Mouse (Mus musculus) liver, adult 2 months (tissue): ENCODE results near the gene Inka2. TPM values are rescaled to one million over a fixed set of nuclear protein-coding genes. Genes with fewer than 3 reads are reported as not detected.

Experiments used
- DNase-seq: peaks from one replicate; pipeline ENCODE4 v3.0.0-alpha.2; 2011; ENCODE audit warnings: low read depth, low spot score; ENCODE audit errors: extremely low read depth
- H3K27ac ChIP-seq: fragments of 200-500 bp; replicated peaks from 2 replicates; pipeline ENCODE4 v1.5.1; 2012; ENCODE audit warnings: low read depth, mild to moderate bottlenecking, control low read depth, inconsistent platforms, low read length; ENCODE audit not compliant: insufficient read depth
- H3K27me3 ChIP-seq: fragments of 200-500 bp; 2 replicates; pipeline ENCODE4 v1.6.1; 2012; ENCODE audit warnings: mild to moderate bottlenecking, moderate library complexity, low read length, inconsistent platforms; ENCODE audit not compliant: control insufficient read depth, insufficient read depth
- H3K36me3 ChIP-seq: fragments of 200-500 bp; 2 replicates; pipeline ENCODE4 v1.6.1; 2012; ENCODE audit warnings: low read length, inconsistent platforms; ENCODE audit not compliant: control insufficient read depth, insufficient read depth
- H3K4me1 ChIP-seq: fragments of 200-500 bp; 2 replicates; pipeline ENCODE4 v1.6.1; 2011; ENCODE audit warnings: low read length; ENCODE audit not compliant: control insufficient read depth, insufficient read depth
- H3K4me3 ChIP-seq: fragments of 200-500 bp; 2 replicates; pipeline ENCODE4 v1.5.1; 2011; ENCODE audit warnings: low read depth, mild to moderate bottlenecking, control low read depth, low read length, moderate library complexity; ENCODE audit not compliant: insufficient read depth
- H3K79me2 ChIP-seq: fragments of 200-500 bp; 2 replicates; pipeline ENCODE4 v1.6.1; 2012; ENCODE audit warnings: inconsistent platforms, mild to moderate bottlenecking, low read length, moderate library complexity; ENCODE audit not compliant: control insufficient read depth, insufficient read depth
- H3K9ac ChIP-seq: fragments of 200-500 bp; 2 replicates; pipeline ENCODE4 v1.6.1; 2012; ENCODE audit warnings: low read depth, mild to moderate bottlenecking, control low read depth, inconsistent platforms, low read length
- CTCF ChIP-seq: fragments of 200-500 bp; IDR thresholded peaks from 2 replicates; pipeline ENCODE4 v1.5.1; 2011; ENCODE audit warnings: low read depth, low read length, control low read depth
- POLR2A ChIP-seq: fragments of 200-500 bp; IDR thresholded peaks from 2 replicates; pipeline ENCODE4 v1.6.1; 2011; ENCODE audit warnings: low read length, control low read depth; ENCODE audit not compliant: insufficient read depth; ENCODE audit errors: extremely low read depth
- WGBS: fragments of 180-500 bp; shearing (Covaris S2); methylation state at CpG from one replicate; pipeline ENCODE4 v1.1.7; 2018; 5-methylcytosine and 5-hydroxymethylcytosine counted together
- polyA plus RNA-seq: library from polyadenylated mRNA; depleted of rRNA; stranded (reverse); fragments of >200 nt; gene quantifications from 2 replicates; pipeline ENCODE4 v1.2.3, GENCODE M21; 2012
- total RNA-seq: library from RNA; depleted of rRNA; stranded (reverse); fragments of >200 nt; gene quantifications from 2 replicates; pipeline ENCODE4 v1.2.3, GENCODE M21; 2014

Gene Inka2
- total and polyA plus RNA-seq, 2 experiments, result 0.07 to 0.09 TPM

GRCm38 (mm10) chr3:105717856-105718555 is 13.6 kb downstream of the Inka2 start:
- Histone ChIP-seq H3K36me3 (no peaks in the 10 kb centered on the region), H3K79me2 (no peaks in the 10 kb centered on the region), H3K4me3 (no peak overlapping the region), H3K27me3 (no peaks in the 10 kb centered on the region), H3K27ac (no peak overlapping the region), H3K4me1 (no peaks in the 10 kb centered on the region), H3K9ac (no peak overlapping the region)
- no peak for TF ChIP-seq CTCF
- no peak for TF ChIP-seq POLR2A
- no peak for DNase-seq
- 89% methylated on average over 11 of the region's 11 CpGs for WGBS

DNA sequence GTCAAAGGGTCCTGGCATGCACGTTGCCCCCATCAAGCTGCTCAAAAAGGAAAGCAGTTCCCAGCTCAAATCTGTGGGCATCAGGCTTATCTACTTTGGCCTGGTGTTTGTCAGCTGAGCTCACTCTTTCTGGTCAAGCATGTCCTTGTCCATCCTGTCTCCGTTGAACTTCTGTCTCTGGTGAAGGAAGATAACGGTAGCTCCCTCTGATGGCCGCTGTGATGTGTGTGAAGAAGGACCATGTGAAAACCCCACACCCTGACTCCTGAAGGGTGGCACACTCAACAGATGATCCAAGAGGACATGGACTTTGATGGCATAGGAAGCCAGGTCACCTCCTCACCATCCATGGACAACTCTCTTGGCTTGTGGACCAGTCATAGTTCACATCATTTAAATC is 14.3 kb downstream of the Inka2 start:
- 30% methylated on average over 4 of the region's 4 CpGs for WGBS
- Histone ChIP-seq H3K4me1 (no peaks in the 10 kb centered on the region), H3K4me3 (no peak overlapping the region)

GRCm38 (mm10) chr3:105719979-105720378 is 15.6 kb downstream of the Inka2 start:
- TF ChIP-seq CTCF, result no peak
- TF ChIP-seq POLR2A, result no peak
- Histone ChIP-seq H3K4me1 (no peaks in the 10 kb centered on the region), H3K36me3 (0 out of 2 replicates have a peak, but pooled peaks cover under 1% of the 10 kb centered on the region), H3K9ac (no peak overlapping the region), H3K27ac (no peak overlapping the region), H3K4me3 (no peak overlapping the region), H3K79me2 (no peaks in the 10 kb centered on the region), H3K27me3 (no peaks in the 10 kb centered on the region)
- DNase-seq, result no peak
- WGBS, result 79% methylated on average over 4 of the region's 4 CpGs

More for the DNA sequence above, 14.3 kb downstream of the Inka2 start:
- TF ChIP-seq POLR2A (no peak), CTCF (no peak)
- Histone ChIP-seq H3K9ac (no peak overlapping the region), H3K27me3 (no peaks in the 10 kb centered on the region), H3K79me2 (no peaks in the 10 kb centered on the region), H3K36me3 (no peaks in the 10 kb centered on the region), H3K27ac (no peak overlapping the region)
- DNase-seq, result peak; percentile 30

DNA sequence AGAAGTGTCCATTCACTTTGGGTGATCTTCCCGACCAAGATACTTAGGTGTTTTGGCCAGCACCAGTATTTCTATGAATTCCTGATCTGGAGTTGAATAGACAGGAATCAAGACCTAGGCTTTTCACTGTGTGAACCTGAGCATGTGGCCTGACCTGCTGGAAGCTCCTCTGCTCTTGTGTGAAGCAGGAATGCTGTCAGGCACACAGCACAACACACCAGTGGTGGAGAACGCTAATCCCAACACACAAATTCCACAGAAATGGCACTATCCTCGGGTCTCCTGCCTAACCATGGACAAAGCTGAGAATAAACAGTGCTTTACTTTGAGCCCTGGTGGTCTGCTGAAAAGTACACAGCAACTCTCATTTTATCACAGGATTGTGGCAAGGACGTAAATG is 16.1 kb downstream of the Inka2 start:
- TF ChIP-seq CTCF, result no peak
- no peak for TF ChIP-seq POLR2A
- H3K36me3 ChIP-seq, result 0 out of 2 replicates have a peak, but pooled peaks cover 2% of the 10 kb centered on the region
- no peak overlapping the region for H3K4me3 ChIP-seq
- no peaks in the 10 kb centered on the region for H3K27me3 ChIP-seq
- no peak overlapping the region for H3K9ac ChIP-seq
- no peaks in the 10 kb centered on the region for H3K79me2 ChIP-seq
- no peak for DNase-seq
- 83% methylated on average over 4 of the region's 4 CpGs for WGBS
- H3K27ac ChIP-seq, result no peak overlapping the region
- no peaks in the 10 kb centered on the region for H3K4me1 ChIP-seq

DNA sequence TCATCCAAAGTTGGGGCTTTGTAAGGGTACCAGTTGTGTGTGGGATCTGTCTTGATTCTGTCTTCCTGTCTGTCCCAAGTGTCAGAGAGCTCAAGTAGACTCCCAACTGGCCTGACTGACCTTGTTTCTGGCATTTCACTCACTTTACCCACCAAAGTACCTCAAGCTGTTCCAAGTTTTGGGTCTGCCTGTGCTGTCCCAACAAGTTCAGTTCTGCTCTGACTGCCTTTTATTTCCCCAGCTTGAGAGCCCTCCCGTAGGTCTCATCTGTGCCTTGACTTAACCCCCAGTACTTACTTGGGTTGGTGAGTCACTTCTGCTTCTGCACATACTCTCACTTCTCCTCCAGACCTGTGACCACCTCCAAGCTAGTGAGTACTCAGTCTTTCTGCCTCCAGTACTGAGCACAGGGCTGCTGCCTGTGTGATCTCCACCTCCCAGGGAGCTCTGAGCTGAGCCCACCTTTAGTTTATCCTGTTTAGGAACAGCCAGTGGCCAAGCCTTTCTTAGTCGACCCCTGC is 17.3 kb downstream of the Inka2 start:
- no peak overlapping the region for H3K4me3 ChIP-seq
- no peaks in the 10 kb centered on the region for H3K4me1 ChIP-seq
- H3K79me2 ChIP-seq, result no peaks in the 10 kb centered on the region
- no peak overlapping the region for H3K9ac ChIP-seq
- 53% methylated on average over 2 of the region's 2 CpGs for WGBS
- H3K27me3 ChIP-seq, result no peaks in the 10 kb centered on the region
- H3K27ac ChIP-seq, result no peak overlapping the region
- DNase-seq, result no peak
- TF ChIP-seq POLR2A, result no peak
- 0 out of 2 replicates have a peak, but pooled peaks cover 2% of the 10 kb centered on the region for H3K36me3 ChIP-seq

- H3K79me2 ChIP-seq, result no peaks in the 10 kb centered on the region
- H3K27ac ChIP-seq, result no peak overlapping the region
- no peak overlapping the region for H3K4me3 ChIP-seq
- peaks cover 2% of the 10 kb centered on the region; the same call in 1 of the 2 replicates for H3K36me3 ChIP-seq
- no peak for DNase-seq
- no peaks in the 10 kb centered on the region for H3K4me1 ChIP-seq
- no peaks in the 10 kb centered on the region for H3K27me3 ChIP-seq
- WGBS, result 90% methylated on average over 3 of the region's 3 CpGs
- TF ChIP-seq CTCF (no peak), POLR2A (no peak)
- no peak overlapping the region for H3K9ac ChIP-seq
Measured at GRCm38 (mm10) chr3:105722510-105722909, 18.1 kb downstream of the Inka2 start.
